Mouse (Mus musculus): ENCODE results near the gene Bpifb4. TPM values are rescaled to one million over a fixed set of nuclear protein-coding genes. Genes with fewer than 3 reads are reported as not detected.

Gene Bpifb4
- not detected for total RNA-seq (2023)

GRCm38 (mm10) chr2:153937843-153938242 is at the start of gene Bpifb4:
Gene Bpifb4, plus strand, starts transcription at chr2:153938212.

GRCm38 (mm10) chr2:153900088-153900487 is 37.9 kb upstream of the Bpifb4 start, which contains the start of gene Bpifb6:
Gene Bpifb6, plus strand, starts transcription at chr2:153900388.

GRCm38 (mm10) chr2:153917930-153918329 is 20.1 kb upstream of the Bpifb4 start, which contains the start of gene Bpifb3:
Gene Bpifb3, plus strand, starts transcription at chr2:153918230.

GRCm38 (mm10) chr2:153974582-153974981 is 36.6 kb downstream of the Bpifb4 start, which contains the start of gene Bpifa6:
Gene Bpifa6, plus strand, starts transcription at chr2:153974945.

GRCm38 (mm10) chr2:154007965-154008364 is 70.0 kb downstream of the Bpifb4 start, which contains the start of gene Bpifa2:
Gene Bpifa2, plus strand, starts transcription at chr2:154008265.

Other genes with a start within 250 kb of the Bpifb4 start
- gene Dnmt3c, start 241.6 kb upstream of the Bpifb4 start, total RNA-seq (2023), result not detected
- gene Mapre1, start 196.9 kb upstream of the Bpifb4 start, total RNA-seq (2023), result 100 to 1,000 TPM; 111 to 124 TPM
- gene Efcab8, start 158.3 kb upstream of the Bpifb4 start, total RNA-seq (2023), result under 1 TPM; 0.31 TPM
- gene Sun5, start 67.1 kb upstream of the Bpifb4 start, total RNA-seq (2023), result not detected
- not detected for gene Bpifb2, start 63.2 kb upstream of the Bpifb4 start, total RNA-seq (2023)
- gene Bpifb6, start 37.8 kb upstream of the Bpifb4 start, total RNA-seq (2023), result not detected
- gene Bpifb3, start 20.0 kb upstream of the Bpifb4 start, total RNA-seq (2023), result not detected
- gene Bpifa6, start 36.7 kb downstream of the Bpifb4 start, total RNA-seq (2023), result not detected
- gene Bpifa2, start 70.1 kb downstream of the Bpifb4 start, total RNA-seq (2023), result not detected
- gene Bpifa3, start 192.1 kb downstream of the Bpifb4 start, total RNA-seq (2023), result not detected
- not detected for gene Bpifa1, start 204.7 kb downstream of the Bpifb4 start, total RNA-seq (2023)
- not detected for gene Bpifa5, start 224.4 kb downstream of the Bpifb4 start, total RNA-seq (2023)